Mouse (Mus musculus): ENCODE results near the gene Cer1.

The Cer1 gene

DNA sequence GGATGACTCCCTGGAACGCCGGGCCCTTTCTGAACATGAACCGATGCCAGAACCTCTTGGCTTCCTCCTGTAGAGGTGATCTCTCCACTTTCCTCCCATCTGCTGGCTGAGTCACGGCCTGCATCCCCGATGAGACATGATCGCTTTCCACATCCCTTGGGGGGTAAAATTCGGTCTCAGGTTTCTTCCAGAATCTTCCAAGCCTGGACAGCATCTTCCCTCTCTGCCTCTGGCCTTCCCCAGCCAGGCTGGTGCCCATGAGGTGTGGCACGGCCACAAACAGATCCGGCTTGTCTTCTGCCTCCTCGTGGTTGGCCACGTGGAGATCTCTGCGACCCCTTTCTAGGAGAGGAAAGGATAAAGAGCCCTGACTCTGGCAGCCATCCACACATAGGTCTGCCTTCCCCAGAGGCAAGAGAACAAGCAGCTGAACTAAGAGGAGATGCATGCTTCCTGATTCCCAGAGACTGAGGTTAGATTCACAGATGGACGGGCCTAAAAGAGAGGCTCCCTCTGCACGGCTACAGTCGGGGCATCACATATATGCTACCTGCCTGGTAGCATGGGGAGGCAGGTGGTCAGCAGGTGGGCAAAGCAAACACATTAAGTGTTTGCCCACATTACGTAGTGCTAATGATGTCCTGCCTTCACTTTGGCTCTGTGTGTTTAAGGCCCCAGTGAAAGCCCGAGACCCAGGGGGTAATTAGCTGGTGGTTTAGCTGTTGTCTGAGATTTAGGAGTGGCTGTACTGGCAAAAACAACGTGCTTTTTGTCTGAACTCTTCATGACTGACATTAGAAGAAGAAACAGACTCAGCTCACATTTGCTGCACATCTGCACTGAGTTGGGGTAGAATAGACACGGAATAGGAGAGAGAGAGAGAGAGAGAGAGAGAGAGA is at the start of gene Cer1:
Gene Cer1 (minus strand): TSS at position 513 of the 899 bp plus-strand sequence.
- no peak for ATAC-seq (ENCODE audit: low TSS enrichment)

DNA sequence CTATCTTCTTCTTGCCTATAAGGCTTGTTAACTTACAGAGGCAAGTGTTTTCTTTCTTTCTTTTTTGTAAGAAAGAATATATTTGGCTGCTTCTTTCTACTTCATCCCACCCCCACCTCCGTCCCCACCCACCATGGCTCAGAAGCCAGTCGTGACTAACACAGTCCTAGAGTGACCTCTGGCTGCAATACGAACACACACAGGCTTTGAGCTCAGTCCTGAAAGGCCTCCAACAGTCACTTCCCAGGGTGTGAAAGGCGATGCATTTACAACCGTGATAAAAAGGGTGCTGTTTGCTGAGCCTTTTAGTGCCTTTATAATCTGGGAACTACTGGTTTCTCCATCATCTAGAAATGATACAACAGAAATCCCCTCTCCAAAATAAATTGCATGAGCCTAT is 49.4 kb upstream of the Cer1 start:
- ATAC-seq (ENCODE audit: low TSS enrichment) = peak; percentile 81

DNA sequence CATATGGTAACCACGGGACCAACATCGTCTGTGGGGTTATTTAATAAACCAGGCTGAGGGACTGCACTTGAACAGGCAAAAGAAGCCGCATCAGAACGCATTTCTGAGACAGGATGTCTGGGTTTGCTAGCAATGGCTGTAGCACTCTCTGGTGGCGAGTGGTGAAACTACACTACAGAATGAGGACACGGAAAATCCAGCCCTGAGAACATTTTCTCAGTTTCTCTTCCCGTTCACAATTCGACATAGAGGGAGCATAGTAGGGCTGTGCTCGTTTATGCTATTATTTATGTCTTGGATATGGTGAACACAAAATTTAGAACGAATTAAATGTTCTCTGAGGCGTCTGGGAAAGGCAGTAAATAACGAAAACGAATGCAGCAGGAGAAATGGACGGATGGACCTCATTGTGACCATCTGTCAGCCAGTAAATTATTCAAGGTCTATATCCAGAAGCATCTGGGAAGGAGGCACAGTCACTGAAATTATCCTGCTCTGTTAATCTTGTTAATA is 48.8 kb upstream of the Cer1 start:
- peak; percentile 89 for ATAC-seq (ENCODE audit: low TSS enrichment)

DNA sequence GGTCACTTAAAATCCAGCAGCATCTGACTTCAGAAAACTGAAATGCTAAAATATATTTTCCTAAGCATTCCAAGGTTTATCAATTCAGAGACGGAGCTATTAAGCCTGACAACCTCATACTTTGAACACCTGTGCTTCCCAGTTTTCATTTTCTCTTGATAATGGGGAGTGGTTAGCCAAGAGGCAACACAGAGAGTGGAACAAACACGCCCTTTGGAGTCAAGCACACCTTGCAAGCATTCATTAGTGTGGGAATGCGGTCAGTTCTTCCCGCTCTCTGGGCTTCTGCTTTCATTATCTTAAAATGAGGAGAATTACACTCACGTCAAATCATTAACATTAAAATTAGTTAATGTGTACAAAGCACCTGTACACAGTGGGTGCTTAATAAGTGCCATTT is 45.1 kb upstream of the Cer1 start:
- ATAC-seq (ENCODE audit: low TSS enrichment) = no peak

DNA sequence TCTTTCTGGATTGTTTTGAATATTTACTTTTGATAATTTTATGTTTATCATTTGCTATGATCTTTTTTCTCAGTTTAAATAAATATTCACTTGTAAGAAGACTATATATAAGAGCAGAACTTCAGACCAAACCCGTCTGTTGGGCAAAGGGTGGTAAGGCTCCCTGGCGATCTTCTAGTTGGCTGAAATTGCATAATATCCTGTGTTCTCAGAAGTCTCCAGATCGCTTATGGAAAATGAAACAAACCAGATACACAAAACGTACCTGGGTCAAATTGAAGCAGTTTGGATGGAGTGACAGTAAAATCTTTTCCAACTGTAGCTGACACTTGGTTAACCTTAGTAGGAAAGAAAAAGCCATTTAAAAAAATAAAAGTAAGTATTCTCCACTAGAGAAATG is 37.0 kb upstream of the Cer1 start:
- no peak for ATAC-seq (ENCODE audit: low TSS enrichment)

DNA sequence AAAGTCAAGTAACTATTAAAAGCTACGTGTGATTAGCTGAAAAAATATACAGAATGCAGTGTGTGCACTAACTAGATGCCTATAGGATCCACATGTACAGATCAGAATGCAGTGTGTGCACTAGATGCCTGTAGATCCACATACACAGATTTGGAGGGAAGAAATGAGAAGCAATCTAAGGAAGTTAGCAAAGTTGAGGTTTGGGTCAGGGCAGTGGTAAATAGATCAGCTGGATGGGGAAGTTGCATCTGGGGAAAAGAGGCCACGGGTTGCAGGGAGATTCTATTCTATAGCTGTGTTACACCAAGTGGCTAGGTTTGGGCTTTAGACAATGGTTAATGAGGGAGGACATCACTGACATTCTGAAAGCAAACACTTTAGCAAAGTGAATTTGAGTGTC is 33.7 kb upstream of the Cer1 start:
- ATAC-seq (ENCODE audit: low TSS enrichment) = no peak

DNA sequence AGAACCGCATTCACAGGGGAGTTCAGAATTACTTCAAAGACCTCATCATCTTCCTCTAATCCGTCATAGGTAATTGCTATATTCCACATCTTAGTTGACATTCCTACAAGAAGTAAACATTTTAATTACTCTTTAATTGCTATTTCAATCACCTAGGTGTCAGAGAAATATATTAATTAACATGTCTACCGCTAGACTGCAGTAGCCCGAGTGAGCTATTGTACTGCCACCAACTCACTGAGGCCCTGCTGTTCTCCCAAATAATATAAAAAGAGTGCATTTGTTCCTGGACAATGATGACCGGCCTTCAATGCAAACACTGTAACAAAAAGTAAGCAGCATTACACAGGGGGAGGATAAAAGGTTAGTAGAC is 31.7 kb upstream of the Cer1 start:
- ATAC-seq (ENCODE audit: low TSS enrichment) = no peak

DNA sequence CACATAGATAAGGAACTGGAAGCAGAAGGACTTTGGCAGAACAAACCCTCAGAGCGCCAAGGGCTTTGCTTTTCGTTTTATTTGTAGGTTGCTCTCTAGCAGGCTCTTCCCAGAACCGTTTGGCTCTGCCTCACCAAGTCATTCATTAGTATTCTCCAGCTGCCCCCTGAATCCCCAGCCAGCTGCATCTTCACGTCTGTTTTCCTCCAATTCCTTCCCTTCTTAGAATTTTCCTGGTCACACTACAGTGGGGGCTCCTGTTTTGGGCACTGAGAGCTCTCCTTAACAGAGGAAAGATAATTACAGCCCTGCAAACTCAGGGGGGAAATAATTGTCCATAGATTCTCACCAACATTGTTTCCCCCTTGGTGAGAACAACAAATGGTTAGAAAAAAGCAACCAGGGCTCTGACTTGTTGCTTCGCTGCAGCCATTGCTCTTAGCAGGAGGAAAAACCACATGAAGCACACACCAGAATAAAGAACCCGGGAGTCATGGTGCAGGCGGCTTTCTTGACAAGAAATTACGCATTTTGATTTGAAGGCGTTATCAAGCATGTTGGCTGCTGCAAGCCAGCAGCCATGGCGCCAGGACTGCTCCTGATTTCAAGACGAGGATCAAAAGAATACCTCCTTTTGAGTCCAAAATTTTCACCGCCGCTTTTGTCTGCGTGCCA is 31.2 kb upstream of the Cer1 start:
- ATAC-seq (ENCODE audit: low TSS enrichment) = no peak

DNA sequence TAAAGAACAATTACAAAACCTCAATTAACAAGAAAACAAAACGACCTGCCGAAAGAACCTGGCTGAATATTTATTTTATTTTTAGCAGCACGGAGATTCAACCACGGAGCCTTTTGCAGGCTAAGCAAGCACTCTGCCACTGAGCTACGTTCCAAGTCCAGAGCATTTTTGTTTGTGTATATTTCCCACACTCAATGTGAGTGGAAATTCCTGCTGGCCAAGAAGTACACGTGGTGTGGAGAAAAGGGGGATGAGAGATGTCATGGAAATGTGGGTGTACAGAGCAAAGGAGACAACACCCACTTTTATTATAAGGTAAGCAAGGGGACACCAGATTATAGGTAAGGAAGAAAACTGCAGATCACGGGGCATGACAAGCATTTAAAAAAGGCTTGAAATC is 30.6 kb upstream of the Cer1 start:
- ATAC-seq (ENCODE audit: low TSS enrichment) = no peak

DNA sequence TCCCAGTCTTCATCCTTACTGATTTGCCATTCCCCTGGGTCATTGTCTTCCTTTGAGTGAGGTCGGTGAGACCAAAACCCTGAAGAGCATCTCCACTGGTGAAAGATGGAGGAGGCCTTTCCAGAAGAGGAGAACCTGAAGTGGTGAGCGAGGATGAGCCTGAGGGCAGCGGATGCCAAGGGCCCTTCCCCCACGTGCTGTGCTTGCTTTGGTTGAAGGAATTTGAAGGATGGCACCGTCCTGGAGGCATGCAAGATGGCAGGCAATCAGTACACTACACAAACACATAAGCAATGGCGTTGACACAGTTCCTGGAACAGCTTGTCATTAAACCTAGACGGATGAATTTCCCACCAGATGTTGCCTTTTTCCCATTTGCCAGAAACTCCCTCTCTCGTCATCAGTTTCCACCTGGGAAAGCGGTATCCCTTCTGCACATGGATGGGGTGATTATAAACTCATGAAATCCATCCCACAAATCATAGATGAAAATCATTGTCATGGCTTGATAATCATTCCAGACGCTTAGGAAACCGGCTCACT is 29.7 kb upstream of the Cer1 start:
- ATAC-seq (ENCODE audit: low TSS enrichment) = no peak

DNA sequence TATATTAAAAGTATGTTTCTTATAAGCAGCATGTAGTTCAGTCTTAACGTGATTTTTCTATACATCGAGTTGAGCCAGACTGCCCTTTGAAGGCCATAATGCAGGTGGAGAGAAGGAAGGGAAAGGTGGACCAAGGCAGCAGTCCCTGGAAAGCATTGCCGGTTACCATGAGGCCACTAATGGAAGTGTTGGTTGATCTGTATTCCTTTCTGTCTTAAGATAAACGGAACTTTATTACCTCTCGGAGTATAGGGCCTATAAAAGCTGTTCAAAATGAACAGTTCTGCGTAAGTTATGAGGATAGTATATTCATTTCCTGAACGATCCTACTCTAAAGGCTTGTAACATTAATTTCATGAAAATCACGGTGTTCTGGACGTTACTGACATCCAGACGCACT is 10.3 kb upstream of the Cer1 start:
- ATAC-seq (ENCODE audit: low TSS enrichment) = no peak

DNA sequence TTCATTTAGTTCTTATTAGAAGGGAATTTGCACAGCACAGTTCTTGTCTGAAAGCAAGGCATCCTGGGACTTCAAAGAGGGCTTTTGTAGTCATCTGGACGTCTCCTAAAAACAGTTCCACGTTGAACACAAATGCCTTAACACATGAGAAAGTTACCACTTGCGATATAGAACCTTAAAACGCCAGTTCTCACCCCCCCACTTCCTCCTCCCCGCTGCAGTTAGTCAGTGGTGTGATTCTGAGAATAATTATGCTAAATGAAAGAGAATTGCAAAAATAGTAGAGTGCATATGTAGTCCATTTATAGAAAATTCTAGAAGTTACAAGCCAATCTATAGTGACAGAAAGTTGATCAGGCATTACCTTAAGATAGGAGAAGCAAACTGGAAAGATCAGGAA is 7.3 kb upstream of the Cer1 start:
- ATAC-seq (ENCODE audit: low TSS enrichment) = peak; percentile 87

DNA sequence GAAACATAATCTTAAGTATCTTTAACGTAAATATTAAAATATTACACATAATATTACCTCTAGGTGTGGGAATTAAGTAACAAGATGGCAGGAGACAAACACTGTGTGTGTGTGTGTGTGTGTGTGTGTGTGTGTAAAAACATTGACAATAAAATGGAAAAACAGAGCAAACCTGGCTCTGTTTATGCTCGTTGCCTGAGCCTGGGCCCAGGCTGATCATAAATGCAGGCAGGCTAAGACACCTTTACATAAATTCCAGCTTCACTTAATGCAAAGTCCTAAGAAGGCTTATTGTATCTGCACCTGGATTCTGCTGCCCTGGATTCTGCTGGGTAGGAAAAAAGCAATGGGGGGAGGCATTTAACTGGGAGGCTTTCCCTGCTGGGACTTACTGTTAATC is 6.6 kb upstream of the Cer1 start:
- no peak for ATAC-seq (ENCODE audit: low TSS enrichment)

DNA sequence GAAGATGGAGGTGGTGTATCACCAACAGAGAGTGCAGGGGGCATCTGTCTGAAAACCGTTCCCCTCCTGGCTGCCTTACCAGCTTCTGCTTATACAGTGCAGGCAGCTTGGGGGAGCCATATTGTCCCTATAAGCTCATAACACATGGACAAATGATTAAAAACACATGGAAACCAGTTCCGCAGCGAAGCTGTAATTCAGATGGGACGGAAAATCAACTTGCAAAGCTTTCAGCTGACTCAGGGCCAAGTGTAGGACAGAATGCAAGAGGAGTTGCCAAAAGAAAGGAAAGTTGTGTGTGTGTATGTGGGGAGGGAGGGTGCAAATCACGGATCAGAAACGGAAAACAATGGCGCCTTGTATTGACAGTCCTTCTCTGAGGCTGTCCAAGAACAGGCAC is 6.1 kb upstream of the Cer1 start:
- ATAC-seq (ENCODE audit: low TSS enrichment) = no peak

DNA sequence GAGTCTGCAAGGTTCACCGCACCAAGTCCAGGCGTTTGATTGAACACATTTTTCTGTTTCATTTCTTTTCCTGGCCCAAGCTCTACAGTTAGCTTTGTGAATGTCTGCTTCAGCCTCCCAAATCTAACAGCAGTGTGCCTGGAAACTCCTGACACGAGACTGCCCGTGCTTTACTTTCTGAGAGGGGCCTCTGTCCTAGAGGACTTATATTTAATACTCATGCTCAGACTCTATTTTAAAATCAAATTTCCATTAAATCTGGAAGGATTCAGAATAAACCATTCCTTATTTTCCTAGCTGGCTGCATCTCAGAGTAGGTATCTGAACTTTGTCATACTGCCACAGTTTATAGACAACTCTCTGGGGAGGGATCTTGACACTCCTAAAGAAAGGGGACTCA is 5.6 kb upstream of the Cer1 start:
- no peak for ATAC-seq (ENCODE audit: low TSS enrichment)

DNA sequence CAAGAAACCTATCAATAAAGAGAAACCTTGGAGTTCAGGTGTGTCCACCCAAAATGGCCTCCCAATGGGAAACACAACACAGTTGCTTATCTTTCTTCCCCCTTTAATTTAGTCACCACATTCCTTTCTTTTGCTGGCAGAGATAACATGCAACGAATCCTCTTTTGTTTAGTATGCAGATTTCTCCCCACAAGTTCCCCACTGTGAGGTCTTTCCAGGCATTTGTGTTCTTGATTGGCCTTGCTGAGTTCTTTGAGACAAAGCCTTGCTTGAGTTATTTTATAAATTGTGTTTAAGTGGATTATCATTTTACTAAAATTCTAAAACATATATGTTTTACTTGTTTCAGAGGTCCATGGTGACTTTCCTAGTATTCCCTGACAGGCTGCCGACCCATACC is 1.2 kb upstream of the Cer1 start:
- ATAC-seq (ENCODE audit: low TSS enrichment) = no peak

DNA sequence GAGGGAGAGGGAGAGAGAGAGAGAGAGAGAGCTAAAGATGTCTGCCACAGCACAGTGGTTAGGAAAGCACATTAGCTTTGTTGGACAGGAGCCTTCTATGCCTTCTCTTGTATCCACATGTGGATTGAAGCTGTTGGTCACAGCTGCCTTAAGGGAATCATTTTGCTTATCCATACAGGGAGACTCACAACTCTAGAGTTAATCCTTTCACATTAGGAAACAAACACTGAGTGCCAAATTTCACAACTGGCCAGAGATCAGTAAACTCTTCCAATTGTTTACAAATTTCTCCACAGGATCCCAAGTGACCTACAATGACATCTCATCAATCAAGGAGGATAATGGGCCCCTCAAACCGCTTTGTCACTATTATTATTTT is 576 bp upstream of the Cer1 start:
- ATAC-seq (ENCODE audit: low TSS enrichment) = no peak

DNA sequence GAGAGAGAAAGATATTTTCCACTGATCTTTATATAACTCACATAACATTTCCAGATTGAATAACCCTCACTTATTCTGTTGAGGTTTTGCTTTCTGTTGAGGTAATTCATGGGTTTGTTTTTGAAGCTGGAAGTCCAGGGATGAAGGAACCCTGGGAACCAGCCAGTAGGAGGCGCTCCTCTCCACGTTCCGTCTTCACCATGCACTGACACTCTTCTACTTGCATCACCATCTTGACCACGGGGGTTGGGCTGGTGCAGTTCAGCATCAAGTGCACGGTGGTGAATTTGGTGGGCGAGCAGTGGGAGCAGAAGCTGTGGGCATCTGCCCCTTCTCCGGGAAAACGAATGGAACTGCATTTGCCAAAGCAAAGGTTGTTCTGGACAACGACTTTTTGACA is 2.4 kb downstream of the Cer1 start:
- no peak for ATAC-seq (ENCODE audit: low TSS enrichment)

DNA sequence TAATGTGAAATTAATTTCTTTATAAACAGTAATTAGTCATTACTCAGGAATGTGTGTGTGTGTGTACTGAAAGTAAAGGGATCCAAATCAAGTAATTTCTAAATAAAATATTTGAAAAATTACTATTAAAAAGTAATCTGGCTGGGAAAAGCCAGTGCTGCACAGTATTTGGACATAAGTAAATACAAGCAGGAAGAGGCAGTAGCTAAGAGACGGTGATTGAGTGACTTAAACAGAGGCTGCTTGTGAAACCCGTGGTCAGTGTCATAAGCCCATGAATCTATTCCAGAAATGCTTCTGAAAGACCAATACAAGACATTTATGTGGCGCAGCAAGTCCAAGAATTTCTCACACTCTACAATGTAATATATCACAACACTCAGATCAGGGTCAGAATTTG is 3.6 kb downstream of the Cer1 start:
- no peak for ATAC-seq (ENCODE audit: low TSS enrichment)

DNA sequence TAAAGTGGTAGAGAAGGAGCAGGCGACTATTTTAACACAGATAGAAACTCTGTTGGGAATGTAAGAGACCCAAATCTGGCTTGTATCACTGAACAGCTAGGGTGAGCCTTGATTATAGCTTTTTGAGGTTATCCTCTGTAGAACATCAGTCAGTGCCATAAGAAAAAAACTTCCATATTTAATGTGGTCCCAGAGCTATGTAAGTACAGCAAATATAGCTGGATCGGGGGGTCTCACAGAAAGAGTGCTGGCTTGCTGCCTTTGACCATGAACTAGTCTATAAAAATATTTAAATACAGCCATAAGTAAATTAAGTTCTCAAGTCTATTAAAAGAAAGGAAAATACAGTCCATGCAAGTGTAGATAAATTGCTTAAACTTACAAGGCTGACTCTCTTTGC is 4.7 kb downstream of the Cer1 start:
- no peak for ATAC-seq (ENCODE audit: low TSS enrichment)

DNA sequence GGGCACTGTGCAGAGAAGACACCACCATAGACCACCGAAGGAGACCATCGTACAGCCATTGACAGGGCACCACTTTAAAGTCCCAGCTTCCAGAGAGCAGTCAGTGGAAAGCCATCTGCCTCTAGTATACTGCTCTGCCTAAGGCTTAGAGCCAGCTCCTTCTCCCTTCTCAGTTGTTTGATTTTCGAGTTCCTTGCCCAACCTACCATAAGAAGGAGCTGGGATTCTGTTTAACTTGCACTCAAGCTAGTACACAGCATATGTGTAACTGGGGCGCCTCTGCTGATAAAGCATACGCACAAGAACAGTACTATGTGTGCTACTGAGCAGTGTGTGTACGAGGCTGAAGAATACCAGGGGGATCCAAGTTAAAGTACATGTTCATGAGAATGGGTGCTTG is 5.8 kb downstream of the Cer1 start:
- ATAC-seq (ENCODE audit: low TSS enrichment) = peak; percentile 95

DNA sequence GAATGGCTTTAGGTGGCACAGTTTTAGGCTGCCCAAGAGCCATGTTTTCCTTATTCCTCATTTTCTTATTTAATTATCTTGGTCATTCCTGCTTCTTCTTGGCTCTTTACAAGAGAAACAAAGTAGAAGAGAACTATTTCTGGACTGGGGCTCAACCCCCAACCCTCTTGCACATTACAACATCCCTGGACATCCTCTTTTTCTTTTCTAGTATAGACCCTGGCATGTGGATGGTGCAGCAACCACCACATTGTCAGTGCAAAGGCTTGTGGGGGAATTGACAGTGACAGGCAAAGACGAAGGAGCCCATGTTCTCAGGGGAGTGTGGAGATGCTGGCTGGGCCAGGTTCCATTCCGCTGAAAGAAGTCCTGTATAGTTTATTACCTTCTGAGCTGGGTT is 8.3 kb downstream of the Cer1 start:
- ATAC-seq (ENCODE audit: low TSS enrichment) = no peak

DNA sequence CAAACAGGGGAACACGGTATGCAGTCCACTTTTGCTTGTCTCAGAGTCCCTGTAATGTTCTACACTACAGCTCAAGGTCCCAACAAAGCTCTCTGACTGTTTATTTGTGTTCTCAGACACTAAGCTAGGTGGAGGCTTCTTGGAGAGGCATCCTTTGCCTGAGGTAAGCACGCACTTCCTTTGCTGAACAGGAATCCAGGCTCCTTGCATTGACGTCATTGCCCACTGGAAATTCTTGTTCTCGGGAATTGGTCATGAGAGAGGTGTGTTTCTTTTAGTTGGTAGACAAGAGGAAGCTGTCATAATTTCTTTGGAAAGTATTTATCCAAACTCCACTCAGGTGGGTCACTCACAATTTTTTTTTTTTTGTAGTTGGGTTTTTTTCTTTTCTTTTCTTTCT is 9.4 kb downstream of the Cer1 start:
- ATAC-seq (ENCODE audit: low TSS enrichment) = no peak
